Mouse (Mus musculus): ENCODE results near the gene Wwc1. TPM values are rescaled to one million over a fixed set of nuclear protein-coding genes. Genes with fewer than 3 reads are reported as not detected.

The Wwc1 gene
- total and polyA plus RNA-seq, 3 experiments = 0.89 to 8.7 (median 2.0) TPM

GRCm38 (mm10) chr11:35930511-35931060 is 49.7 kb downstream of the Wwc1 start:
- Histone ChIP-seq H3K4me3 (replicated peaks in 1 of 3; ENCODE audit: low read depth in 2 of 3, low read length in 2 of 3, poor library complexity in 1 of 3) (no peak overlapping the region), H3K27me3 (replicated peaks) (no peaks in the 10 kb centered on the region), H3K36me3 (replicated peaks in 1 of 2; ENCODE audit: control insufficient read depth in 1 of 2, insufficient read depth in 1 of 2, low read length in 1 of 2) (no peaks in the 10 kb centered on the region), H3K79me2 (replicated peaks; ENCODE audit: control insufficient read depth, extremely low read depth, insufficient read depth, poor library complexity, severe bottlenecking) (no peaks in the 10 kb centered on the region), H3K9ac (ENCODE audit: insufficient read depth, low read depth) (no peak overlapping the region), H3K27ac (ENCODE audit: insufficient read depth, low read depth) (no peak overlapping the region), H3K4me2 (ENCODE audit: insufficient read depth, low read depth, poor library complexity, severe bottlenecking) (no peak overlapping the region), H3K4me1 (ENCODE audit: control insufficient read depth in 1 of 2, insufficient read depth in 2 of 2) (peaks cover 0 to 24% of the 10 kb centered on the region in 2 experiments; a peak in 2 of 4 replicates), H3K9me3 (replicated peaks; ENCODE audit: low read length) (peaks cover 6% of the 10 kb centered on the region)
- dilution Hi-C loops (cut with MboI; ENCODE audit: extremely low pct_ligation_motif_present, extremely low pct_unique_long_range_greater_than_20kb, low sequenced_read_pairs) = no loop called here
- TF ChIP-seq UBTF (IDR thresholded peaks at IDR 0.05; ENCODE audit: low read depth, low read length) (no peak), E2F4 (IDR thresholded peaks at IDR 0.05; ENCODE audit: insufficient replicate concordance, low read depth, low read length) (no peak), TBP (conservative IDR thresholded peaks at IDR 0.05; ENCODE audit: low read depth, low read length) (no peak), SIN3A (IDR thresholded peaks at IDR 0.05; ENCODE audit: low read length) (no peak), JUND (conservative IDR thresholded peaks at IDR 0.05; ENCODE audit: low read depth, low read length) (no peak), ZNF384 (IDR thresholded peaks at IDR 0.05; ENCODE audit: low read depth, low read length) (no peak), HCFC1 (IDR thresholded peaks at IDR 0.05; ENCODE audit: low read depth, low read length) (no peak), NRF1 (IDR thresholded peaks at IDR 0.05; ENCODE audit: low read depth, low read length) (no peak), CHD2 (IDR thresholded peaks at IDR 0.05; ENCODE audit: low read length) (no peak), GABPA (IDR thresholded peaks at IDR 0.05; ENCODE audit: insufficient replicate concordance, low read depth, low read length) (no peak), JUN (IDR thresholded peaks at IDR 0.05; ENCODE audit: insufficient read depth, low read depth, low read length) (no peak), MXI1 (IDR thresholded peaks at IDR 0.05; ENCODE audit: low read depth, low read length) (no peak)
- DNase-seq (ENCODE audit: extremely low read depth) = no peak
- in situ Hi-C loops (cut with MboI; ENCODE audit: low pct_ligation_motif_present, low pct_unique_long_range_greater_than_20kb, low sequenced_read_pairs) = no loop called here

GRCm38 (mm10) chr11:35928453-35928852 is 51.9 kb downstream of the Wwc1 start:
- H3K9ac ChIP-seq (ENCODE audit: insufficient read depth, low read depth) = no peak overlapping the region
- peaks cover 6% of the 10 kb centered on the region for H3K9me3 ChIP-seq (replicated peaks; ENCODE audit: low read length)
- no peaks in the 10 kb centered on the region for H3K27me3 ChIP-seq (replicated peaks)
- H3K36me3 ChIP-seq (replicated peaks in 1 of 2; ENCODE audit: control insufficient read depth in 1 of 2, insufficient read depth in 1 of 2, low read length in 1 of 2) = no peaks in the 10 kb centered on the region
- DNase-seq (ENCODE audit: extremely low read depth) = no peak
- dilution Hi-C loops (cut with MboI; ENCODE audit: extremely low pct_ligation_motif_present, extremely low pct_unique_long_range_greater_than_20kb, low sequenced_read_pairs) (no loop called here), in situ Hi-C loops (cut with MboI; ENCODE audit: low pct_ligation_motif_present, low pct_unique_long_range_greater_than_20kb, low sequenced_read_pairs) (no loop called here)
- no peak overlapping the region for H3K27ac ChIP-seq (ENCODE audit: insufficient read depth, low read depth)
- H3K79me2 ChIP-seq (replicated peaks; ENCODE audit: control insufficient read depth, extremely low read depth, insufficient read depth, poor library complexity, severe bottlenecking) = no peaks in the 10 kb centered on the region
- no peak overlapping the region for H3K4me3 ChIP-seq (replicated peaks in 1 of 3; ENCODE audit: low read depth in 2 of 3, low read length in 2 of 3, poor library complexity in 1 of 3)
- H3K4me2 ChIP-seq (ENCODE audit: insufficient read depth, low read depth, poor library complexity, severe bottlenecking) = no peak overlapping the region
- H3K4me1 ChIP-seq (ENCODE audit: control insufficient read depth in 1 of 2, insufficient read depth in 2 of 2) = peaks cover 0 to 24% of the 10 kb centered on the region in 2 experiments; a peak in 2 of 4 replicates
- no peak for TF ChIP-seq ZKSCAN1 (IDR thresholded peaks at IDR 0.05; ENCODE audit: borderline replicate concordance, low read depth, low read length)
- TF ChIP-seq USF2 (conservative IDR thresholded peaks at IDR 0.05; ENCODE audit: low read depth, low read length) = no peak
- 0 out of 2 replicates have a peak, but pooled peaks have one; percentile 2 for TF ChIP-seq MAX (IDR thresholded peaks at IDR 0.05; ENCODE audit: low read length)
